Mouse (Mus musculus) common myeloid progenitor, adult 5-6 weeks (primary cell): Measurements from ENCODE around the gene Ccdc91. TPM values are rescaled to one million over a fixed set of nuclear protein-coding genes. Genes with fewer than 3 reads are reported as not detected.

Experiments
- ATAC-seq: replicated peaks from 2 replicates; pipeline ENCODE4 v1.8.0; 2016; ENCODE audit warnings: low read depth, mild to moderate bottlenecking, moderate TSS enrichment, inconsistent platforms; ENCODE audit not compliant: poor library complexity, severe bottlenecking
- total RNA-seq: library from RNA; stranded (forward); fragments of 200-1000, 187-1606 nt; gene quantifications from 2 replicates; pipeline ENCODE4 v1.2.3, GENCODE M21; 2017

The Ccdc91 gene
- total RNA-seq, 1 experiment from 2014 or later: 26.0 TPM

- no peak for ATAC-seq
Measured at GRCm38 (mm10) chr6:147675022-147675733, 199.6 kb downstream of the Ccdc91 start.

GRCm38 (mm10) chr6:147676214-147676613, 200.6 kb downstream of the Ccdc91 start:
- ATAC-seq: no peak

Other genes with a start within 250 kb of the Ccdc91 start
- gene Pthlh, start 211.6 kb upstream of the Ccdc91 start, total RNA-seq: not detected in 2 replicates